Mouse (Mus musculus) kidney, adult 18-20 months (tissue): ENCODE measurements around the gene Gm17304.

Experiments used
- DNase-seq: peaks from one replicate; pipeline ENCODE4 v3.0.0; 2021

The Gm17304 gene

DNA sequence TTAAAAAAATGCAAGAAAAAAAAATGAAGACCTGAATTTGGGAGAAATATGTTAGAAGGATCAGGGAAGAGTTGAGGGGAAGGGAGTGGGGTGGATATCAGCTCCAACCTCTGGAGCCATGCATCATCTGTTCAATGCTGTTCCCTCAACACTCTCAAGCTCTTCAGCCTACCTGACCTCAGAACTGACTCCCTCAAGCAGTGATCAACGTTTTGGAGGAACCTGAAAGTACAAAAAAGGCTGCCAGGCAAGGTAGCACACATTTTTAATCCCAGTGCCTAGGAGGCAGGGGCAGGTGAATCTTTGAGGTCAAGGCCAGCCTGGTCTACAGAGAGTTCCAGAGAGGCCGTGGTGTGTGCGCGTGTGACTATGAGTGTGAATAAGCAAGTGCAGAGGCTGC, at the start of gene Gm17304:
Gene Gm17304 (plus strand): TSS at position 301 of the 400 bp plus-strand sequence.
- no peak for DNase-seq

DNA sequence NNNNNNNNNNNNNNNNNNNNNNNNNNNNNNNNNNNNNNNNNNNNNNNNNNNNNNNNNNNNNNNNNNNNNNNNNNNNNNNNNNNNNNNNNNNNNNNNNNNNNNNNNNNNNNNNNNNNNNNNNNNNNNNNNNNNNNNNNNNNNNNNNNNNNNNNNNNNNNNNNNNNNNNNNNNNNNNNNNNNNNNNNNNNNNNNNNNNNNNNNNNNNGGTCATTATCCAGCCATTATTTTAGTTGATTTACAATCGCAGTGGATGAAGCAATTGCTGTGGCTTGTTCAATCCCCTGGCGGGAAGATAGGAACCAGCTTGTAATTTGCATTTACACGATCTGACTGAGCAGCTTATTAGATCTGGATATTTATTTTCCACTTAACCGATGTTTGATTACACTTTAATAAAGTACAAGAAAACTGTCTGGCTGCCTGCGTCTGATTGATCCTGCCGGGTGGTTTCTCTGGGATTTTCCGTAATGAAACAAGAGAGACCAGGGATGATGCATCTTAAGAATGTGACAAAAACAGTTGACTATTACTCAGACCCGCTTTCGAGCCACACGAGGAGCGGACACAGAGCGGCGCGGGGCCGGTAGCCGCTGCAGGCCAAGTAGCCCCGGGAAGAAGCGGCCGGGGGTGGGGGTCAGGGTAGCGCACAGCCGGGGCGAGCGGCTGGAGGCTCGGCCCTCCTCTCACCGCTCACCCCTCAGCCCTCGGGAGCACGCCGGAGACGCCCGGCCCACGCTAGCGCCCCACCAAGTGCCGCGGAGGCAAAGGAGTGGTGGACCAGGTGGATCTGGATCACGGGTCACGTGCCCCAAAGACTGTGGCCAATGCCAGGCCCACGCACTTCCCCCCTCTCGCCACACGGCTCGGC, 48.0 kb upstream of the Gm17304 start:
- no peak for DNase-seq

DNA sequence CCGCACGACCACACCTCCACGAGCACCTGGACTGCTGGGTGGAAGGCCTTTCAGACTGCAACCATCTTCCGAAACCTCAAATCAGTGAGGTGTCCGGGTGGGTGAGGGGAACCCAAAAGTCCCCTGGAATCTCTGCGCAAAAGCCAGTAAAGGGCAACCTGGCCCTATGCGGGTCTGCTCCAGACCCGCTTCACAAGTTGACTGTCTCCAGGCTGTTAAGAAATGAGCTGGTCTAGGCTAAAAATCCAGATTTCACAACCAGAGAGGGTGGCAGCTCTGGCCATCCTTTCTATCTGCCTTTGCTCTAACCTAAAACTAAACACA, 47.4 kb upstream of the Gm17304 start:
- no peak for DNase-seq

DNA sequence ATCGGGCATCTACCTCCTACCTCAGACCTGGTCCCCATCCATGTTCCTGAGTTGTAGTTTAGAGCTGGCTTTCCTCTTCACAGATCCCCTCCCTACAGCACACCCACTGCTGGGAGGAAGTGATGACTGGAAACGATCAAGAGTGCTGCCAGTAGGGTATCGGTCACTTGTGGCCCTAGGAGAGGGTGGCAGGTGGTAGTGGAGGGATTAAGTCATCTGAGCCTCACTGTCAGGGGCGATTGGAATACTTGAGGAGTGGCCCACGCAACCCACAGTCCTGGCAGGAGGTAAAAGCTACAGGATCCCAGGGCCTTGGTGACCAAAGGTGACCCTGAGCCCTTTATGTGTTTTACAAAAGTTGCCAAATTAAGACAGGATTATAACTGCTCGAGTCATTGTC, 42.9 kb upstream of the Gm17304 start:
- no peak for DNase-seq

DNA sequence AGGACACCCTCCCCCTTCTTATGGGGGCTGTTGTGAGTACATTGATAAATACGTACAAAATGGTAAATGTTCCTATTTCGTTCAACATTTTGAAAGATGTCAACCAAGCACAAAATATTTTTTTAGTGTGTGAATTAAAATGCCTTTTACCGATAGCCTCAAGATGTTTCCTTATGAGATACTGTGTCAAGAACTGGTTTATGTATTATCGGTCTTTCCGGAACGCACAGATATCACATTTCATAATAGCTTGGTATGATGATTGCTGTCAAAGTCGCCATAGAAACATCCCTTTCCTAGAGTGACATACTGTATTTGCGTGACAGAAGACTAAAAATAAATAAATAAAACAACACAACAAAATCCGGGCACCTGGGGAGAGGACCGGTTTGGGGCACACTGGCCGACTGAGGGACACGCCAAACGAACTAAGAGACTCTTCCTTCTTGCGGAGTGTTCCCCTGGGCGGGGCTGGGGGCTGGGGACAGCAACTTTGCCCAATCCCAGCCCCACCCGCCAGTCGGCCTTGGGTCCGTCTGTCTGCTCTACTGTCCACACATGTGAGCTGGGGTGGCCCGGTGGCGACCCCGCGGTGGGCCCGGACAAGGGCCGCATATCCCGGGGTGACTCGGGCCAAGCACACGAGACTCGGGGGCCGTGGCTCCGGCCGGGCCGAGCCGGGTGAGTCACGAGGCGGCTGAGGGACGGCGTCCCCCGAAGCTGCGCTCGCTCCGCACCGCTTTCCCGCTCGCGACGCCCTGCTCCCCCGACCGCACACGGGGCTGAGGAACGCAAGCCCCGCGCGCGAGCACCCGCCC, 34.9 kb upstream of the Gm17304 start:
- DNase-seq, result peak; percentile 12

DNA sequence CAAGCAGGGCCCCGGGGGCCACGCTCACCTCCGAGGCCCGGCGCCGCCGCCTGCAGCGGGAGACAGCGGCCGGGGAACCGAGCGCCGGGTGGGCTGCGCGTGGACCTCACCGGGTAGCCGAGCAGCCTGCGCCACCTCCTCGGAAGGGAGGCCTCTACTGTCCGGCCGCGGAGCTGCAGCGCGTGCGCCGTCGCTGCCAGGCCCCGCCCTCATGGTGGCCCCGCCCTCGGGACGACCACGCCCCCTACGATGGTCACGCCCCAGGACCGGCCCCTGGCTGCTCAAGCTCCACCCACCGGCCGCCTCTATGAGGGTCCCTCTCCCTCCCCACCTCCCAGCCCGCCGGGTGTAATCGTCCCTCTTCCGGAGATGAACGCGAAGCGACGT, 34.3 kb upstream of the Gm17304 start:
- peak; percentile 75 for DNase-seq

DNA sequence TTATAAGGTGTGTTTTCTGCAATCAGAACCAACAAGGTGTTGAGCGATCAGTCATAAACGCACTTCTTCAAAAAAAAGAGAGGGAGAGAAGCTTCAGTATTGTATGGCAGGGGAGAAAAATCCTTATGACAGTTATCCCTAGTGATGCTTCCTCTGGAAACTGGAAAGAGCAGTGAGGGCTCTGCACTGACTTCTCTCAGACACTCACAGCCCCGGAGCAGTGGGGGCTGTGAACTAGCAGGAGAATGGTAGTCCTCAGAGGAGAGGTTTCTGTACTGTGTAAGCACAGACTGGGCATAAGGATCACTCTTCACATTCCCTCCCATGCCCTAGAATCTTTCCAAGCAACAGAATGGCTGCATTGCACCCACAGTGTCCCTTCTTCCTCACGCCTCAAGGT, 33.8 kb upstream of the Gm17304 start:
- no peak for DNase-seq

DNA sequence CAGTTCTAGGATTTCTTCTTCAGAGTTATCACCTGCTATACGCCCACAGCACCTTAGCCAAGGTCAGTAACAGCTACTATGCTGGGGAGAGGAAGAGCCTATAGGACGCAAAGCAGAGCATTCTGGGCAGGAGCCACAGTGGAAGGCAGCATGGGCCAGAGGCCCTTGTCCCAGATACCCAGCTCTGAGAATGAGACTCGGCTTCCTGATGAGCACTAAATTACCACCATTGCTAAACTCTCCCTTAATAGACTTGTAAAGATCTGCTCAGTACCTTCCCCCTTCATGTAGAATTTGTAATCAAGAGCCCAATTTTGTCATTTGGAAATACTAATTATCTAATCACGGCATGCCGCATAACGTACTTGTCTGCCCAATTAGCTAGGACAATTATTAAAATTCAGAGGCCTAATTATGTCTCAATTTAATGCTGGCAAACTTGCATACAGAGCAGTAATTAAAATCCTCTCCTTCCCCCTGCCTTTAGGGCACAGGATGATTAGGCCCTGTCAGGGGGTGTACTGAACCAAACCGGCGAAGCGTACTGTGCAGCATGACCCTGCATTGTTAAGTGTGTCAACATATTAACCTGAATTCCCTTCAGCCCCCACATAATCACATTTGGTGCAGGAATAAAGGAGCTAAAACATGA, 31.5 kb upstream of the Gm17304 start:
- DNase-seq, result no peak

DNA sequence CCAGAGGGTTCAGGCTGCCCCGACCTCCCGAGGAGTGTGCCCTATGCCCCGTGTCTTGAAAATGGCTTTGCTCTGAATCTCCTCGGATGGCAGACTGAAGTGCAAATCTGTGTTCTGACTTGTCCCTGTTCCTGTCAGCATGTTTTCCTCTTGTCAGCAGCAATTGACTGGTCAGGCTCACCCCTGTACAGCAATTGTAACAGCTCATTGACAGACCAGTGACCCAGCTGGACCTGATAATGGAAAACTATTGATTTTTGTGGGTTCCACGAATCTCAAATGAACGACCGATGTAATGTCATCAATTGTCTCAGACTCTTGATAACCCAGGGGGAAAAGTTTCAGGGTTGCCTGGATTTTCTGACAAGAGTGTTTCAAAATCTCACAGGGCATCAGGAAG, 28.0 kb upstream of the Gm17304 start:
- DNase-seq, result no peak

DNA sequence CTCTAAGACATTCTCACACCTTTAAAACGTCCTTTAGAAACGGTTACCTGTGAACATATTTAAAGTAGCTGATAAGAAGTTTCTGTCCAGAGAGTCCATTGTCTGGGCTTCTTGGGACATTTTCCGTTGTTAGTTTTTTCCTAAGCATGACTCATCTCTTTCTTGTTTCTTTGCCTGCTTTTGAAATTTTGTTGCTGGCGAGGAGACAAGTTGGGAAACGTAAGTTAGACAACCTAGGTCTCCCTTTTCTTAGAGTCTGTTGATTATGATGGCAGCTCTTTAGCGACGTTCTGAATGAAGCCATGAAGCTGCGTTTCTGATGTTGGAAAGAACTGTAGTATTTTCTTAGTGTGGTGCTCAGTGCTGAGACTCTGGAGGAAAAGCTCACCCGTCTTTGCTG, 19.9 kb upstream of the Gm17304 start:
- no peak for DNase-seq

DNA sequence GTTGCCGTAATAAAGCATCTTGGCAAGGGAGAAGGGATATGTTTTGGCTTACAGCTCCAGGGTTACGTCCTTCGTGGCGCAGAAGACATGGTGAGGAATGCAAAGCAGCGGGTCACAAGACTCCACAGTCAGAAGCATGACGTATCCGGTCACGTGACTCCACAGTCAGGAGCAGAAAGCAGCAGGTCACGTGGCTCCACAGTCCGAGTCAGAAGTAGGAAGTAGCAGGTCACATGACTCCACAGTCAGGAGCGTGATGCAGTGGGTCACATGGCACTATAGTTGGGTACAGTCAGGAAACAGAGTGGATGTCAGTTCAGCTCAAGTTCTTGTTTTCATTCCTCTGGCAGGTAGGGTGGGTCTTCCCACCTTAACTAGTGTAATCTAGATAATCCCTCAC, 19.2 kb upstream of the Gm17304 start:
- no peak for DNase-seq

DNA sequence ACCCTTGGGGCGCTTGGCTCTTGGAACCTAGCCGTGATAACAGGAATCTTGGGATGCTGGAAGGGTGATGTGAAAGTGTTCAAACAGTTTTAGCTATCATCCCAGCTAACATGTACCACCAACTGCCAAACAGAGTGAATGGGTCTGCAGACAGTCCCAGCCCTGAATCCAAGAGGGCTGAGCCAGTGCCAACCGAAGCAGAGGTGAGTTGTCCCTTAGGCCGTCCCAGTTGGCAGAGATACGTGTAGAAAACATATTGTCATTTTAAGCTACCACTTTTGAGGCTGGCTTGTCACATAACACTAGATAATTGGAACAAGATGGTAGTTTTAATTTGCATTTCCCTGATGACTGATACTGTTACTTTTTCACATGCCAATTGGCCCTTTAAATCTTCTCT, 18.2 kb upstream of the Gm17304 start:
- DNase-seq, result no peak

DNA sequence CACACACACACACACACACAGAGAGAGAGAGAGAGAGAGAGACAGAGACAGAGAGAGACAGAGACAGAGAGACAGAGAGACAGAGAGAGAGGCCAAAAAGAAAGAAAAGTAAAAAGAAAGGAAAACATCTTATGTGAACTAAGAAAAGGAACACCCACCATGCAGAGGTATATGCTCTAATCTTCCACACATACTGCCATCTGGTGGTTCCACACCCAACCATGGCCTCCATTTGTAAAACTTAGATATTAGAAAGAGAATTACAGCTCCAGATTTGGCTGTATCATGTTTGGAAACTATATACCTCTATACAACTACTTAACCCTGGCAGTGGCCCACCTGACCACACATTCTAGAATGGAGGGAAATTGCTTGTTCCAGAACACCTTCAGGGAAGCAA, 14.5 kb upstream of the Gm17304 start:
- DNase-seq, result no peak

DNA sequence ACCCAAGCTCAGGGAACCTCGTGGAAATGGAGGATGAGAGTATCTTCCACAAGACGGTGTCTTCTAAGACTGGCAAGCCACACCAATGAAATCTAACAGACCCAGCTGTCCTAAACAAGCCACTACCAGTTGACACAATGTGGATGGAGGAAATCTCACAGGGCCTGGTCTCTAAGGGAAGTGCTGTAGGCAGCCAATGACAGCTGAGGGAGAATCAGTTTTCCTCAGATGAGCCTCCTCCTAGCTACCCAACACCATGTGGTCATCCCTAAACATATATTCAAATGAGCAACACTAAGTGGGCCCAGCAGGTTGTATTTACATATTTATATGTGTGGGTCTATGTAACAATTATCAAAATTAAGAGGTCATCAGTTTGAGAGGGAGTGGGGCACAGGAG, 11.4 kb upstream of the Gm17304 start:
- no peak for DNase-seq

DNA sequence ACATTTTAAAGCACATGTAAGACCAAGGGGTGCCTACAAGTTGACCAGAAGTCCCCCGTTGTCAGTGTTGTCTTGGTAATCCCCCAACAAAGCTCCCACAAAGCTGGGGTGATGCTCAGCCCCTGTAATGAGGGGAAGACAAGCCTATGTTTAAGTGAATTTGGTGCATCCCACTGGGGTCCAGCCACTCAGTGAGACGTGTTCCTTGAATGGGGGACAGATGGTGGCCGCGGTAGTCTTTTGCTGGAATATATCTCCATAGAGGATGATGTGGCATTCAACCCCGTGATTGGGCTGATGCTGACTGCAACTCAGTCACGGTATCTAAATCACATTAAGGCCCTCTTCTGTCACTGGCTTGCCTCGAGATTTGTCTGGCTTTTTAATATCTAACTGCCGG, 9.4 kb upstream of the Gm17304 start:
- no peak for DNase-seq

DNA sequence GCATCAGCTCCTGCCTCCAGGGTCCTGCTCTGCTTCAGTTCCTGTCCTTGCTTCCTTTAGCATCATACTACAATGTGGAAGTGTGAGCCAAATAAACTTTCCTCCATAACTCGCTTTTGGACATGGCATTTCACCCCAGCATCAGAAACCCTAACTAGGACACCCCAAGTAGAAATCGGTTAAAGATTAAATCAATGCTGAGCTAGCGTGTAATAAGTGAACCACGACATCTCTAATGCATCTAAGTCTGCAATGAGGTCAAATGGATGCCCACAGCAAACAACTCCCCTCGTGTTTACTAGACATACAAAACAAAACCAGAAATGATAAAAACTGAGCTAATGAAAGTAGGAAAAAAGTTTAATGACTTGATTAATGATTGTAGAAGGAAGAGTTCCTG, 4.5 kb upstream of the Gm17304 start:
- no peak for DNase-seq

DNA sequence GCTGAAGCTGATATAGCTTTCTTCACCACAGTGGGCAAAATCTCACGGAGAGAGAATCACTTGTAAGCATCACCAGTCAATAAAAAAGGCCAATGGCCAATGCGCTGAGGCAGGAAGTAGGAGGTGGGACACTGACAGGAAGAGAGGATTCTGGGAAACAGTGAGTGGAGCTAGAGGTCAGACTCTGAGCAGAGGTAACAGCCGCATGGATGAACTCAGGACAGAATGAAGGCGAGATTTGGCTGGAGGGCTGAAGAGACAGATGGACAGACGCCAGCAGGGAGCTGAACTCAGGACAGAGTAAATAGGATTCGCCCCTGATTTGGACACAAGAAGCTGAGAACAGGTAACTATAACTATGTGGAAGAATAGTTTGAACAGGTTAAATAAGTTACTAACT, 3.8 kb upstream of the Gm17304 start:
- peak; percentile 19 for DNase-seq

DNA sequence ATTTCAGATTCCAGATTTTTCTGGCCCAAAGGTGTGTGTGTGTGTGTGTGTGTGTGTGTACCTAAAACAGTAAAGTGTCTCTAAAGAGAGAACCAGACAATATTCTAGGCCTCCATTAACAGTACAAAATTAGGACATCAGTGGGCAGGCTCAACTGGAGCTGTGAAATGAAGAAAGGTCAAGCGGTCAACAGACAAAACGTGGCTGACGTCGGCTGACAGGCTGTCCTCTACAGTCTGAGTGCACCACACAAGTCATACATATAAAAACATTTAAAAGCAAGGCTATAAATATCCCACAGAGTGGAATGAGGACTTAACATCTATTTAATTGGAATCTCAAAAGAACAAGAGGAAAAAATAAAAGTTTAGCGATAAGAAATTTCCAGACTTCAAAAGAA, 1.8 kb upstream of the Gm17304 start:
- DNase-seq, result no peak

DNA sequence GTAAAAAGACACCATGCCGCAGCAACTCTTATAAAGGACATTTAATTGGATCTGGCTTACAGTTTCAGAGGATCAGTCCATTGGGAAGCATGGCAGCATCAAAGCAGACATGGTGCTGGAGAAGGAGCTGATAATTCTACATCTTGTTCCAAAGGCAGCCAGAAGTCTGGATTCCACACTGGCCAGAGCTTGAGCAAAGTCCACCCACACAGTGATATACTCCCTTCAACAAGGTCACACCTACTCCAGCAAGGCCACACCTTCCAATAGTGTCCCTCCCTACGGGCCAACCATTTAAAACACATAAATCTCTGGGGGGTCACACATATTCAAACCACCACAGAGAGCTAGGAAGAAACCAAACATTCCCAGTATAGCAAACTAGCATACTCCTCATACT, 3.3 kb downstream of the Gm17304 start:
- no peak for DNase-seq

DNA sequence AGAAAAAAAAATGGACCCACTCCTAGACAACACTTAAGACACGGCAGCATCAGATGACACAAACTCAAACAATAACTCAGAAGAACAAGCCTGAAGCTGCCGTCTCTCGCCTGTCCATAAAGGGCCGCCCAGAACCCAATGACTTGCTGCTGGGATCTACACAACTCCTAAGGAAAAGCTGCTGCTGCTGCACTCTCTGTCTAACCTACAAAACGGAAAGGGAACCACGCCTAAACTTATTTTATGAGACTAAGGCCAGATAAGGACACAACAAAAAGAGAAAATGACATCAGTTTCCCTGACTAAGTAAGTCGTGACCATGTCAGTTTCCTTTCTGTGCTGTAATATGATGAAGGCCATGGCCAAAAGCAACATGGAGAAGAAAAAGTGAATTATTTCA, 5.7 kb downstream of the Gm17304 start:
- DNase-seq, result no peak

DNA sequence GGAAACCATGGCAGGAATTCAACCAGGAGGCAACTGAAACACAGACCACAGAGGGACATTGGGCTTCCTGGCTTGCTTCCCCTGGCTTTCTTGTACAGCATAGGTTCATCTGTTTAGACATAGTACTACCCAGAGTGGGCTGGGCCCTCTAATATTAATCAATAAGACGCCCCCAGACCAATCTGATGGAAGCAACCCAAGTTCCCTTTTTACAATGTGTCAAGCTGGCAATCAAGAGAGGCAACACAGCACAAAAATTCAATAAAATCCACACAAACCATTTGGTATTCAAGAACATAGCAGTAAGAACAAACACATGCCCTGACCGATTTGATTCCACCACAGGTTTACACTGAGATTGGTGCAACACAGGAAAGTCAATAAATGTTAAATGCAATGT, 6.1 kb downstream of the Gm17304 start:
- DNase-seq, result no peak

DNA sequence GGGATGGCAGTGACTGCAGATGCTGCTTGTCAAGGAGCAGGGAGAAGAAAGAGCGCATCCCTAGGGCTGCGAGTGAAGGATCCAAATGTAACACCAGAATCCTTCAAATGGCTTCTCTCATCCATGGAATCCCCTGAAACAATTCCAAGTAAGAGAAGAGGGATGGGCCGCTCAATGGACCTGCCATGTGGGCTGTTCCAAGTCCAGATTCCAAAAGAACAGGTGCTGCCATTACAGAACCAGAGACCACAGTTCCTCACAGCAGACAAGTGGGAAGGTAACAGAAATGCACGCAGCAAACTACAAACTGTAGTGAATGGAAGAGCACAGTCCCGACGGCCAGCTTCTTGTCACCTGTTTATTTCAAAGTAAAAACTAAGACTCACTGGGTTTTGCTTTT, 11.5 kb downstream of the Gm17304 start:
- DNase-seq, result no peak

DNA sequence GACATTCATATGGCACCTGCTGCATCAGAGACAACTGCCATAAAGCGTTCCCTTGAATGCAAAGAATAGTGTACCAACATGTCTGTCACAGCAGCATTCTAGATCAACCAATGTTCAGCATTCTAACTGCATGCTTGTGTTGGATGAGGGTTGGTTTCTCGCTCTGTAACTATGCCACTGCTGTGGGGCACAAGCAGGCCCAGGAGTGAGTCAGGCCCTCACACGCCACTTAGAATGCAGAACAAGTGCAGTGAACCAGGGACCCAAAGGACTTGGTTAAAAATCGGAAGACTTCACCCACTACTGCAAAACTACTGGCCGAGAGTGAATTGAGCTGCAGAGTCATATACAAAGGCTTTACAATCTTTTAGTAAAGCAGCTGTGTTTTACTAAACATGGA, 13.3 kb downstream of the Gm17304 start:
- DNase-seq, result no peak

DNA sequence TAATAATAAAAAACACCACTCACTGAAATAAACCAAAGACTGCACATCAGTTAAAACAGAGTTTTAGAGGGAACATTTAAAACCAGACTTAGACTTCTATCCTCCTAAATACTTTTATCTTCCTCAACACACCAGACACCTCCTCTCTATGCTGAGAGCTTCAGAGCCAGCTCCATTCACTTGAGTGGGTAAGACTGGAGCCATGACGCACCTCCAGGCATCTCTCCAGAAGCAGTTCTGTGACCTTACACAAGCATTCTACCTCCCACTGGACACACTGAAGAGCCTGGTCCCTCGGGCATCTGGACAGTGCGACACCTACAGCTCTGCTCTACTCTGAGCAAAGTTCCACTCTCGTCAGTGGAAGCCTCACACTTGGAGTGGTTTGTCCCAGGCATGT, 14.4 kb downstream of the Gm17304 start:
- DNase-seq, result no peak
